Mouse (Mus musculus): ENCODE results near the gene Lsm2. TPM values are rescaled to one million over a fixed set of nuclear protein-coding genes. Genes with fewer than 3 reads are reported as not detected.
A peak's percentile ranks its signal among the peaks of the same experiment; 100 is the strongest.
"Not testable (repeated sequence)": the region's sequence is repeated elsewhere in the genome, so short reads cannot be mapped to it uniquely, and the experiment has no call there.

Lsm2 gene
- polyA plus RNA-seq, 1 experiment, result 60.7 TPM

- H3K27me3 ChIP-seq (ENCODE audit: control insufficient read depth, insufficient read depth, low read length), result no peaks in the 10 kb centered on the region
- WGBS, result 88% methylated on average over 3 of the region's 3 CpGs
- no peaks in the 10 kb centered on the region for H3K36me3 ChIP-seq (ENCODE audit: control insufficient read depth, insufficient read depth, low read length)
- H3K4me3 ChIP-seq (ENCODE audit: extremely low read depth, insufficient read depth, insufficient read length), result no peak overlapping the region
- H3K4me1 ChIP-seq (ENCODE audit: control insufficient read depth, insufficient read depth, insufficient read length), result peaks cover 7% of the 10 kb centered on the region; the same call in 1 of the 2 replicates
- H3K27ac ChIP-seq (ENCODE audit: insufficient read depth, low read length), result no peak overlapping the region
- no peak for DNase-seq (ENCODE audit: low read depth in 1 of 2, low spot score in 2 of 2)
- TF ChIP-seq CTCF (IDR thresholded peaks at IDR 0.05; ENCODE audit: extremely low read depth, insufficient read depth, insufficient read length, insufficient replicate concordance) (no peak), POLR2A (IDR thresholded peaks at IDR 0.05; ENCODE audit: low read depth, low read length) (no peak)
These were observed 25.8 kb upstream of the Lsm2 start for GRCm38 (mm10) chr17:34955884-34956283.

- WGBS, result 18% methylated on average over 1 of the region's 1 CpGs
- no peak for DNase-seq (ENCODE audit: low read depth in 1 of 2, low spot score in 2 of 2)
- Histone ChIP-seq H3K4me1 (ENCODE audit: control insufficient read depth, insufficient read depth, insufficient read length) (peaks cover 6% of the 10 kb centered on the region; the same call in 1 of the 2 replicates), H3K27ac (ENCODE audit: insufficient read depth, low read length) (no peak overlapping the region), H3K36me3 (ENCODE audit: control insufficient read depth, insufficient read depth, low read length) (no peaks in the 10 kb centered on the region), H3K4me3 (ENCODE audit: extremely low read depth, insufficient read depth, insufficient read length) (no peak overlapping the region), H3K27me3 (ENCODE audit: control insufficient read depth, insufficient read depth, low read length) (no peaks in the 10 kb centered on the region)
- no peak for TF ChIP-seq CTCF (IDR thresholded peaks at IDR 0.05; ENCODE audit: extremely low read depth, insufficient read depth, insufficient read length, insufficient replicate concordance)
- no peak for TF ChIP-seq POLR2A (IDR thresholded peaks at IDR 0.05; ENCODE audit: low read depth, low read length)
These were observed 25.3 kb upstream of the Lsm2 start for GRCm38 (mm10) chr17:34956340-34956739.

GRCm38 (mm10) chr17:34957291-34957690, 24.4 kb upstream of the Lsm2 start:
- H3K4me3 ChIP-seq (ENCODE audit: extremely low read depth, insufficient read depth, insufficient read length); H3K36me3 ChIP-seq (ENCODE audit: control insufficient read depth, insufficient read depth, low read length); H3K27me3 ChIP-seq (ENCODE audit: control insufficient read depth, insufficient read depth, low read length); H3K27ac ChIP-seq (ENCODE audit: insufficient read depth, low read length); DNase-seq (ENCODE audit: low read depth in 1 of 2, low spot score in 2 of 2); H3K4me1 ChIP-seq (ENCODE audit: control insufficient read depth, insufficient read depth, insufficient read length): not testable (repeated sequence)
- 15% methylated on average over 37 of the region's 40 CpGs for WGBS

- DNase-seq (ENCODE audit: low read depth in 1 of 2, low spot score in 2 of 2); H3K4me1 ChIP-seq (ENCODE audit: control insufficient read depth, insufficient read depth, insufficient read length); H3K4me3 ChIP-seq (ENCODE audit: extremely low read depth, insufficient read depth, insufficient read length); H3K27me3 ChIP-seq (ENCODE audit: control insufficient read depth, insufficient read depth, low read length); H3K27ac ChIP-seq (ENCODE audit: insufficient read depth, low read length); H3K36me3 ChIP-seq (ENCODE audit: control insufficient read depth, insufficient read depth, low read length): not testable (repeated sequence)
- 18% methylated on average over 29 of the region's 40 CpGs for WGBS
These were observed 23.7 kb upstream of the Lsm2 start for GRCm38 (mm10) chr17:34957966-34958365.

GRCm38 (mm10) chr17:34958734-34959129, 22.9 kb upstream of the Lsm2 start:
- H3K36me3 ChIP-seq (ENCODE audit: control insufficient read depth, insufficient read depth, low read length); H3K27ac ChIP-seq (ENCODE audit: insufficient read depth, low read length); DNase-seq (ENCODE audit: low read depth in 1 of 2, low spot score in 2 of 2); H3K4me1 ChIP-seq (ENCODE audit: control insufficient read depth, insufficient read depth, insufficient read length); H3K27me3 ChIP-seq (ENCODE audit: control insufficient read depth, insufficient read depth, low read length): not testable (repeated sequence)
- WGBS, result 4% methylated on average over 30 of the region's 47 CpGs
- peak overlapping the region; percentile 37; the same call in 1 of the 2 replicates for H3K4me3 ChIP-seq (ENCODE audit: extremely low read depth, insufficient read depth, insufficient read length)

GRCm38 (mm10) chr17:34959130-34959778, 22.4 kb upstream of the Lsm2 start, which contains the start of gene Hspa1b:
TSS of gene Hspa1b (minus strand) at chr17:34959238.
- not testable (repeated sequence) for H3K36me3 ChIP-seq (ENCODE audit: control insufficient read depth, insufficient read depth, low read length); H3K4me1 ChIP-seq (ENCODE audit: control insufficient read depth, insufficient read depth, insufficient read length); H3K27me3 ChIP-seq (ENCODE audit: control insufficient read depth, insufficient read depth, low read length)
- DNase-seq (ENCODE audit: low read depth in 1 of 2, low spot score in 2 of 2), result peak; percentile 49 to 66
- Histone ChIP-seq H3K4me3 (ENCODE audit: extremely low read depth, insufficient read depth, insufficient read length) (peak within 1 kb of the TSS; percentile 86), H3K27ac (ENCODE audit: insufficient read depth, low read length) (peak within 1 kb of the TSS; percentile 93)
- under 1% methylated on average over 29 of the region's 32 CpGs for WGBS

- WGBS, result 21% methylated on average over 12 of the region's 12 CpGs
- TF ChIP-seq CTCF (IDR thresholded peaks at IDR 0.05; ENCODE audit: extremely low read depth, insufficient read depth, insufficient read length, insufficient replicate concordance) (no peak), POLR2A (IDR thresholded peaks at IDR 0.05; ENCODE audit: low read depth, low read length) (no peak)
These were observed 21.7 kb upstream of the Lsm2 start for GRCm38 (mm10) chr17:34959881-34960515.

More at GRCm38 (mm10) chr17:34959881-34960515, 21.7 kb upstream of the Lsm2 start:
- Histone ChIP-seq H3K27ac (ENCODE audit: insufficient read depth, low read length) (peak overlapping the region; percentile 12; the same call in 1 of the 2 replicates), H3K4me3 (ENCODE audit: extremely low read depth, insufficient read depth, insufficient read length) (no peak overlapping the region), H3K36me3 (ENCODE audit: control insufficient read depth, insufficient read depth, low read length) (no peaks in the 10 kb centered on the region), H3K27me3 (ENCODE audit: control insufficient read depth, insufficient read depth, low read length) (no peaks in the 10 kb centered on the region), H3K4me1 (ENCODE audit: control insufficient read depth, insufficient read depth, insufficient read length) (no peaks in the 10 kb centered on the region)
- DNase-seq (ENCODE audit: low read depth in 1 of 2, low spot score in 2 of 2), result no peak
